Mouse (Mus musculus) hindlimb bud, embryonic 11.5 days (tissue): ENCODE results near the gene Slc7a15.
A peak's percentile ranks its signal among the peaks of the same experiment; 100 is the strongest.
"Not testable (repeated sequence)": the region's sequence is repeated elsewhere in the genome, so short reads cannot be mapped to it uniquely, and the experiment has no call there.

ENCODE experiments used
- DNase-seq: peaks from one replicate; pipeline ENCODE4 v3.0.0-alpha.2; 2012; ENCODE audit warnings: low read depth, low spot score; ENCODE audit errors: extremely low spot score

Gene Slc7a15

DNA sequence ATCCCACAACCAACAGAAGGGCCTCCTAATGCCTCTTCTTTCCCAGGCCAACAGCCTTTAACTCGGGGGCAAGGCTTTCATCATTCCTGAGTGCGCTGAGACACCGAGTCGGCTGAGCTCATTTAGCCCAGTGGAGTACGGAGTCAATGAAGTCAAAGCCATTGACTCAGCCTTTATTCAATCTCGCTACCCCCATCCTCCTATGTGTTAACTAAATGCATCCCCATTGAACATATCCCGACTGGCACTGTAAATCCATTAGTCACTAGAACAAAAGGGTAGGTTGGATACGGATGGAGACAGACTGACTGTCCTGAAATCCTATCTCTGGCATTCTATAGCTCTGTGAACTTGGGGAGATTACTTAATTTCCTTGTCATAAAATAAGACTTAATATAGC lies 36.7 kb downstream of the Slc7a15 start:
- not testable (repeated sequence) for DNase-seq

DNA sequence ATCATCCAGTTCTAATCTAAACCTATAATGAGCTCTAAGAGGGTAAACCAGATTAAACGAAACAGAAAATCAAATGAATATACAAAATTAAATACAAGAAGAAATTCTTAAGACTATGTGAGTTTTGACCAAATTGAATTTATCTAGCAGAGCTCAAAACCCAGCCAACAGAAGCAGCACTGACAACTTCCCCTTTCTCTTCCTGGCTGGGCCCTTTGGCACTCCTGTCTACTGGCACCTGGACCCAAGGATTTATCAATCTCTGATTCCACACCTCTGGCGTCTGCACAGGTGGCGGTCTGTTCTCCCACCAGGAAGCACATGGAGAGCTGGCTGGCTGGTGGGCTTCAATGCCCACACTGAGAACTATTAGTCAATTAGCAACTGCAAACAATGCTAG lies 39.0 kb downstream of the Slc7a15 start:
- not testable (repeated sequence) for DNase-seq

- no peak for DNase-seq
Measured at GRCm38 (mm10) chr12:8556189-8556588, 42.7 kb downstream of the Slc7a15 start.

DNA sequence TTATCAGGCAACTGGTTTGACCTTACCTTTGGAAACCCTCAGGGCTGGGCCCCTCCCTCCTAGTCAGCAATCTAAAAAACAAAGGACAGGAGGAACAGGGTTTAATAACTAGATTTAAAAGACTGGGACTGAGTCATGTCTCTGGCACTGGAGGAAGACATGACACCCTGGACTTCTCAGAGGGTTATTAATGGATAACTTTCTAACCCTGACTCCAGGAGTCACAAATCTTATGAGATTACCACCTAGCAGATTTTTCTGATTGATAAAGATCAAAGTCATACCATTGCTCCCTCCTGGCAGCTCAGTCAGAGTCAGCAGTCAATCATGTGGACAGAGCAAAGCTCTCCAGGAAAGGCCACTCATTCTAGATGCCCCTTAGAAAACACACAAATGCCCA lies 43.4 kb downstream of the Slc7a15 start:
- DNase-seq = no peak

- DNase-seq = peak; percentile 71
Measured at GRCm38 (mm10) chr12:8547357-8547756, 51.5 kb downstream of the Slc7a15 start.

- no peak for DNase-seq
Measured at GRCm38 (mm10) chr12:8546801-8547200, 52.1 kb downstream of the Slc7a15 start.

- DNase-seq = no peak
Measured at GRCm38 (mm10) chr12:8545066-8545610, 53.7 kb downstream of the Slc7a15 start.

GRCm38 (mm10) chr12:8542371-8542770 lies 56.5 kb downstream of the Slc7a15 start:
- no peak for DNase-seq

DNA sequence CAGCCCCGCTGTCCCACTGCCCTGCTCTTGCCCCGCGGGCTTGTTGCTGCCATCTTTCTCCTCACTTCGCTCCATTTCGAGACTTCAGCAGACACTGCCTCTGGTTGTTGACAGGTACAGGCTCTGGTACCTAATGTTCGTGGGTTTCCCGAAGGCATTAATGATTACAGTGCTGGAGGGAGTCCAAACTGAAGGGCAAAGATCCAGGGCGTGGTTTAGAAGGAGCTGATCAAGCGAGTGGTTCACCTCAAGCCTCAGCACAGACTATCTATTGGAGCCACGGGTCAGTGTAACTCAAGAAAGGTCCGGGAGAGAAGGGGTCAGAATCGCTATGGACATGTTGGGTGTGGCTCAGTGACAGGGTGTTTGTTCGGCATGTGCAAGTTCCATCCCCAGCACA lies 59.4 kb downstream of the Slc7a15 start:
- DNase-seq = no peak

- DNase-seq = no peak
Measured at GRCm38 (mm10) chr12:8537291-8537690, 61.6 kb downstream of the Slc7a15 start.

DNA sequence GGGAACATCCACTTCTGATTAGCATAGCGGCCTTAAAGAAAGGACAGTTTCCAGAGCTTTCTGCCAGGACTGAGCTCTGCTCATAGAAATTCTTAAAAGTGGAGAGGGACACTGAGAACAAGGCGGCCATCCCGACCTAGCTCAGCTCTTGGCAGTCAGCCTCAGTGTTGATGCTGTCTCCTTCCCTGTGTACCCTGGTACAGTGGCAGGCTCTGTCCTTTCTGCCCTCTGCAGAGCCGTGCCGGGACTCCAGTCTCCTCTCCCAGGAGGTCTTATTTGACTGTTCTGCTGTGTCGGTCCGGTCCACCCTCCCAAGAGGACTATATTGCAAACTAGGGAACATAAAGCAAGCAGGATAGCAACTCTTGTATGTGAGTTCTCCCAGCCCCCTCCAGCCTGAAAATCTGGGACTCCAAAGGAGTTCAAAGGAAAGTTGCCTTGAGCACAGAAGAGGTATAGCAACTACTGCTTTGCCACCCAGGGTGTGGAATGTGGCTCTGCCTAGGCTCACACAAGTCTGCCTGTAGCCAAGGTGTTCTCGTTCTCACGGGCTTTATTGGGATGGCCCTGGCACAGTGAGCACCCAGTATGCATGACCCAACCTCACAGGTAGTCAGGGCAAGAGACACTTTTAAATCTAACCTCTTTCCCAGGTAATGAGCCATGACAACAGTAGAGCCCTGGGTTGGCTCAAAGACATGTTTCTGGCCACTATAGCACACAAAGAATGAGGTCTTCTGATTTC lies 62.5 kb downstream of the Slc7a15 start:
- DNase-seq = no peak

- DNase-seq = no peak
Measured at GRCm38 (mm10) chr12:8535596-8535995, 63.3 kb downstream of the Slc7a15 start.

- DNase-seq = no peak
Measured at GRCm38 (mm10) chr12:8534915-8535314, 64.0 kb downstream of the Slc7a15 start.

- no peak for DNase-seq
Measured at GRCm38 (mm10) chr12:8527770-8528169, 71.1 kb downstream of the Slc7a15 start.

GRCm38 (mm10) chr12:8527175-8527574 lies 71.7 kb downstream of the Slc7a15 start:
- DNase-seq = no peak

DNA sequence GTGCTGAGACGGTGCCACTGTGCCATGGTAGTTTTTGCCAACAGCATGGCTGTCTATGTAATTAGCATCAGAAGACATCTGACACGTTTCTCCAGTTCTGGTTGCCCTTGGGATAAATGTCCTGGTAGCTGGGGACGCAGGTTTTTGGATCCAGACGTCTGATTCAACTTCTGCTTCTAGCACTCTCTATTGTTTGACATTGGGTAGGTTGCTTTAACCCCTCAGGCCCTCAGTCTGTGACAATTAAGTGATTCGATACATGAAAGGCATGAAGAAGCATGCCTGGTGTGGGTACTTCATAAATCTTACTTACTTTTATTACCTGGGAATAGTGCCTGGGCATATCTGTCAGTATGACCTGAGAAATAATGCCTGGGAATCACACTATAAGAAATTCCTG lies 74.8 kb downstream of the Slc7a15 start:
- DNase-seq = no peak

DNA sequence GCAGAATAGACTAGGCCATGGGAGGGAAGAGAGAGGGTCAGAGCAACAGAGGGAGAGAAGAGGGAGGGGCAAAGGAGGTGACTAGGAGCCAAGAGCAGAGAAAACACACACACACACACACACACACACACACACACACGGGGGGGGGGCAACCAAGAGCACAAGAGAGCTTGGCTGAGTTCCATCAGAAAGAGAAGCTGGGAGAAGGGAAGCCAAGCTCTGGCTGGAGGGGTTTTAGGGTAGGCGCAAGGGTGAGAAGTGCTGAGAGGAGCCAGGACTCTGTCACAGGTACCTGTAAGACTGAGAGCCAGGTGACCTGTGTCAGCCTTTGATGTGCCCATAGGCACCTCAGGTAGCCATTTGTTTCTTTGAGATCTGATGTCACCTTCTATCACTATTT lies 76.2 kb downstream of the Slc7a15 start:
- DNase-seq = no peak

GRCm38 (mm10) chr12:8521375-8522047 lies 77.4 kb downstream of the Slc7a15 start:
- DNase-seq = no peak

- no peak for DNase-seq
Measured at GRCm38 (mm10) chr12:8519431-8520160, 79.3 kb downstream of the Slc7a15 start.

GRCm38 (mm10) chr12:8511037-8511882 lies 87.6 kb downstream of the Slc7a15 start:
- no peak for DNase-seq
